Mouse (Mus musculus): Measurements from ENCODE around the gene Slc37a3. TPM values are rescaled to one million over a fixed set of nuclear protein-coding genes. Genes with fewer than 3 reads are reported as not detected.

Slc37a3 gene
- polyA plus RNA-seq, 1 experiment = 32.7 TPM

DNA sequence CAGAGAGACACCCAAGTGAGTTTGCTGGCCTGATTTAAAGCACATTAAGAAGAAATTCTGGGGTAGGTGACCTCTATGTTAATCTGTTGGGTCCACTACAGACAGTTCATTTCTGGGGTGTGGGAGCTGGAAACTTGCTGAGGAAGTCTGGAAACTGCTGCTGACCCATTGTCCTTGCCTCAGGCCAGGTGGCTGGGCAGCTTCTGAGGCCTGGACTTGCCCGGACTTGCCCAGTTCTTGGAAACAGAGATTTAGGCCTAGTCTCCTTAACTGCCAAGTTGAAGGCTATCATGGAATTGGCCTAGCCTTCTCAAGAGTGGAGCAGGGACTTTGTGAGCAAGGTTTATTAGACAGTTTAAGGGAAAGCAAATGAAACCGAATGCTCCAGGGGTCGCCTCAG lies 92.6 kb downstream of the Slc37a3 start:
- Histone ChIP-seq H3K27ac (ENCODE audit: insufficient read depth, low read length) (no peak overlapping the region), H3K4me3 (ENCODE audit: insufficient read depth, low read length) (no peak overlapping the region), H3K4me1 (ENCODE audit: control insufficient read depth, insufficient read depth, low read length) (no peaks in the 10 kb centered on the region)
- no peak for TF ChIP-seq CTCF (IDR thresholded peaks at IDR 0.05; ENCODE audit: extremely low read depth, insufficient read depth, low read length)
- no peak for TF ChIP-seq POLR2A (IDR thresholded peaks at IDR 0.05; ENCODE audit: extremely low read depth, insufficient read depth, low read length)

Other genes starting within 250 kb of the Slc37a3 start
- 12.3 and 13.1 TPM in 2 replicates for gene Kdm7a, start 170.9 kb downstream of the Slc37a3 start, polyA plus RNA-seq (2012; rRNA removed)
- gene Rab19, start 3.5 kb upstream of the Slc37a3 start, polyA plus RNA-seq (2012; rRNA removed) = 0.08 TPM in 1 of 2 replicates, not detected in the other
- gene Mkrn1, start 42.8 kb upstream of the Slc37a3 start, polyA plus RNA-seq (2012; rRNA removed) = 105 and 109 TPM in 2 replicates
- gene Dennd2a, start 180.2 kb upstream of the Slc37a3 start, polyA plus RNA-seq (2012; rRNA removed) = 13.1 and 14.0 TPM in 2 replicates
- 26.2 and 26.4 TPM in 2 replicates for gene Adck2, start 196.2 kb upstream of the Slc37a3 start, polyA plus RNA-seq (2012; rRNA removed)
- gene Gm42420, start 208.1 kb upstream of the Slc37a3 start, polyA plus RNA-seq (2012; rRNA removed) = 0.81 and 1.9 TPM in 2 replicates
- 239 and 266 TPM in 2 replicates for gene Ndufb2, start 214.9 kb upstream of the Slc37a3 start, polyA plus RNA-seq (2012; rRNA removed)